Mouse (Mus musculus) lung, embryonic 16.5 days (tissue): ENCODE results near the gene Ap5z1. TPM values are rescaled to one million over a fixed set of nuclear protein-coding genes. Genes with fewer than 3 reads are reported as not detected.
A peak's percentile ranks its signal among the peaks of the same experiment; 100 is the strongest.

Experiments used
- ATAC-seq: fragments of 200-750 bp; cut with Nextera tagmentation; 2 replicates; pipeline ENCODE4 v1.8.0; 2017; ENCODE audit warnings: low read depth, mild to moderate bottlenecking, moderate library complexity
- H3K27ac ChIP-seq: fragments of 300-500 bp; sonication (generic); 2 replicates; pipeline ENCODE4 v1.5.1; 2014; ENCODE audit warnings: mild to moderate bottlenecking, control low read depth, low read length
- H3K27me3 ChIP-seq: fragments of 300-500 bp; sonication (generic); 2 replicates; pipeline ENCODE4 v1.6.1; 2014; ENCODE audit warnings: low read depth, low read length, mixed read lengths; ENCODE audit not compliant: control insufficient read depth, insufficient read depth
- H3K36me3 ChIP-seq: fragments of 300-500 bp; sonication (generic); 2 replicates; pipeline ENCODE4 v1.6.1; 2014; ENCODE audit warnings: low read length; ENCODE audit not compliant: control insufficient read depth, insufficient read depth
- H3K4me1 ChIP-seq: fragments of 300-500 bp; sonication (generic); replicated peaks from 2 replicates; pipeline ENCODE4 v1.6.1; 2014; ENCODE audit warnings: low read length, mixed read lengths; ENCODE audit not compliant: control insufficient read depth, insufficient read depth
- H3K4me2 ChIP-seq: fragments of 300-500 bp; sonication (generic); 2 replicates; pipeline ENCODE4 v1.6.1; 2014; ENCODE audit warnings: low read depth, low read length, control low read depth
- H3K4me3 ChIP-seq: fragments of 300-500 bp; sonication (generic); 2 replicates; pipeline ENCODE4 v1.5.1; 2014; ENCODE audit warnings: mild to moderate bottlenecking, low read length, control low read depth
- H3K9ac ChIP-seq: fragments of 300-500 bp; sonication (generic); 2 replicates; pipeline ENCODE4 v1.6.1; 2014; ENCODE audit warnings: low read length, control low read depth
- H3K9me3 ChIP-seq: fragments of 300-500 bp; sonication (generic); 2 replicates; pipeline ENCODE4 v1.6.1; 2016; ENCODE audit warnings: low read length; ENCODE audit not compliant: control insufficient read depth
- WGBS: fragments of 180-500 bp; shearing (Covaris S2); extraction: QIAGEN DNeasy Blood & Tissue Kit; methylation state at CpG from one replicate; pipeline ENCODE4 v1.1.7; 2014; 5-methylcytosine and 5-hydroxymethylcytosine counted together
- polyA plus RNA-seq: library from polyadenylated mRNA; unstranded; fragments of >200 nt; fragmentation: Nextera tagmentation; extraction: Ambion mirVana; gene quantifications from 2 replicates; pipeline ENCODE4 v1.2.1, GENCODE M21; 2015

Gene Ap5z1
- polyA plus RNA-seq, 1 experiment from 2014 or later: 10.3 TPM

DNA sequence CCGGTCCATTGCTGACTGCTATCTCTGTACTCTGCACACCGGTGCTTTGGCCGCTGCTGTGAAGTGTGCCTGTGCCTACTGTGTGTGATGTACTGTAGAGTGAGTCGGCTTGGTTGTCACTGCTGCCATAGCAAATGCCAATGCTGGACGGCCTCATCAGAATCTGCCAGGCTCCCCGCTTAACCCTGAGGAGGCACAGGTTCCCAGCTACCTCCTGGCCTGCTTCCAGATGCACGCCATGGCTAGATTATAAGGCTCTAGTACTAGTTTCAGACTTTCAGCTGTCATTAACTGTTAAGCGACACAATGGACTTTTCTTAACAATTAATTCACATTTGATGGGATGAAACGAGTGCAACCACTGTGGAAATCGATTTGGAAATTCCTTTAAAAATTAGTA lies 40.6 kb upstream of the Ap5z1 start:
- H3K4me2 ChIP-seq: no peak overlapping the region
- no peak overlapping the region for H3K9ac ChIP-seq
- no peak overlapping the region for H3K4me3 ChIP-seq
- H3K4me1 ChIP-seq: peaks cover 34% of the 10 kb centered on the region
- ATAC-seq: no peak
- 88% methylated on average over 10 of the region's 10 CpGs for WGBS
- H3K27ac ChIP-seq: no peak overlapping the region
- no peaks in the 10 kb centered on the region for H3K9me3 ChIP-seq
- H3K36me3 ChIP-seq: 0 out of 2 replicates have a peak, but pooled peaks cover 4% of the 10 kb centered on the region
- H3K27me3 ChIP-seq: no peaks in the 10 kb centered on the region

DNA sequence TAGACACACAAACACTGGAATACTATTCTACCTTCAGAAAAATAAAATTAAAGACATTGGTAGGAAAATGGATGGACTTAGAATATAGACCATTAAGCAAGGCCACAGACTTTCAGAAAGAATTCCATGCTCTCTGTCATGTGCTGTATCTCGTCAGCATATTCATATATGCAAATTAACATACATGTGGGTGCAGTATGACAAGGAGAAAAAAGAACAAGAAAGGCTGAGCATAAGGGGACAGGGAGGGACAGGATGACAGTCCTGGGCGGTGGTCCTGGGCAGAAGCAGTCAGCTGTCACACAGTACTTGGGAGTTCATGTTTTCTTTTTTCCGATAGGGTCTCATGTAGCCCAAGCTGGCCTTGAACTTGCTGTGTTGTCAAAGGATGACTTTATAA lies 40.0 kb upstream of the Ap5z1 start:
- H3K9ac ChIP-seq: no peak overlapping the region
- H3K4me3 ChIP-seq: no peak overlapping the region
- H3K4me1 ChIP-seq: peaks cover 34% of the 10 kb centered on the region
- no peaks in the 10 kb centered on the region for H3K27me3 ChIP-seq
- 0 out of 2 replicates have a peak, but pooled peaks cover 4% of the 10 kb centered on the region for H3K36me3 ChIP-seq
- H3K27ac ChIP-seq: no peak overlapping the region
- no peak for ATAC-seq
- no peak overlapping the region for H3K4me2 ChIP-seq
- WGBS: 65% methylated on average over 3 of the region's 3 CpGs
- no peaks in the 10 kb centered on the region for H3K9me3 ChIP-seq

DNA sequence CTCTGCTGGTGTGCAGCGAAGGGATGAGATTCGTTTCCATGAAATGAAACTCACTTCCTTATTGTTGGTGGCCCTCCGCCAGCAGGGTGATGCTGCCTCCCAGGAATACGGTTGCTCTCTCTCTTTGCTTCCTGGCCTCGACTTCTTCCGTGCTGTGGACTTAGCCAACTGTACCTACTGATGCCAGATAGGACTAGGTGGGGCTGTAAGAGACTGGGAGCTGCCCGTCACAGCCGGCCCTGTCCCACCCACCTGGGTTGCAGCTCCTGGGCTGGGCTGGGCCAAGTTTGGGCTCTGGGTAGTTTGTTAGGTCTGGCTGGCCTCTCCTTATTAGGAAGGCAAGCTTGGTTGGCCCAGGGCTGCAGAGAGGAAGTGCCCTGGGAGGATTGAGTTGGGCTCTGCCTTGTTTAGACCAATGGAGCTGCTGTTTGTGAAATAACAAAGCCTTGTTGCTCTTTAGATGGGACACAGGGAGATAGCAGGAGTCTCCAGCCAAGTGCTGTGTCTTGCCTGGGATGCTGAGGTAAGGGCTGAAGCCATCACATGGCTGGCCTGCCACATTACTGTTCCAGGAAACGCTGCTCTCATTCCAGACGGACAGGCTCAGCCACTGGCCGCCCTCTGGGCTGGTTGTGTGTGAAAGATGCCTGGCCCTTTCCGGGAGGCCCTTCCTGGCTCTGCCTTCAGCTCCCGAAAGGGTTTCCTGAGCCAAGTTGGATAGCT lies 39.0 kb upstream of the Ap5z1 start:
- H3K27me3 ChIP-seq: no peaks in the 10 kb centered on the region
- no peak overlapping the region for H3K4me3 ChIP-seq
- H3K9ac ChIP-seq: peak overlapping the region; percentile 33; the same call in 1 of the 2 replicates
- no peaks in the 10 kb centered on the region for H3K9me3 ChIP-seq
- ATAC-seq: peak; percentile 85
- WGBS: 23% methylated on average over 13 of the region's 13 CpGs
- H3K4me2 ChIP-seq: peak overlapping the region; percentile 32
- H3K4me1 ChIP-seq: peaks cover 34% of the 10 kb centered on the region
- 0 out of 2 replicates have a peak, but pooled peaks cover 4% of the 10 kb centered on the region for H3K36me3 ChIP-seq
- H3K27ac ChIP-seq: peak overlapping the region; percentile 93

DNA sequence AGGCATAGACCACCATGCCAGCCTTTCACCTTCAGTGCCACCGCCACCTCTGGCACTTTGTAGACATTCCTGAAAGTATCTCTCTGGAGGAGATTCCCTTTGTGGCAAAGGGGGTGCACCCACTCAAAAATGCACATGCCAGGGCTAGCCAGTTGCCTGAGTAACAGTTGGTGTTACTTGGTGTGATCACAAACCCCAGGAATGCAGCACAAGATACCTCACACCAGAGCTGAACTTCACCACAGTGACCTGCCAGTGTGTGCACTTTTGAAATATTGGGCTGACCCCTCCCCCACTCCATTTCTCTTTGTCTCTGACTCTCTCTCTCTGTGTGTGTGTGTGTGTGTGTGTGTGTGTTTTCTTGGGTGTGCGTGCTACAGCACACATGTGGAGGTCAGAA lies 37.3 kb upstream of the Ap5z1 start:
- H3K9me3 ChIP-seq: no peaks in the 10 kb centered on the region
- WGBS: 88% methylated on average over 2 of the region's 2 CpGs
- peaks cover 38% of the 10 kb centered on the region for H3K4me1 ChIP-seq
- no peak overlapping the region for H3K4me3 ChIP-seq
- no peak overlapping the region for H3K27ac ChIP-seq
- ATAC-seq: no peak
- no peak overlapping the region for H3K4me2 ChIP-seq
- no peaks in the 10 kb centered on the region for H3K27me3 ChIP-seq
- H3K9ac ChIP-seq: no peak overlapping the region
- H3K36me3 ChIP-seq: 0 out of 2 replicates have a peak, but pooled peaks cover 4% of the 10 kb centered on the region

DNA sequence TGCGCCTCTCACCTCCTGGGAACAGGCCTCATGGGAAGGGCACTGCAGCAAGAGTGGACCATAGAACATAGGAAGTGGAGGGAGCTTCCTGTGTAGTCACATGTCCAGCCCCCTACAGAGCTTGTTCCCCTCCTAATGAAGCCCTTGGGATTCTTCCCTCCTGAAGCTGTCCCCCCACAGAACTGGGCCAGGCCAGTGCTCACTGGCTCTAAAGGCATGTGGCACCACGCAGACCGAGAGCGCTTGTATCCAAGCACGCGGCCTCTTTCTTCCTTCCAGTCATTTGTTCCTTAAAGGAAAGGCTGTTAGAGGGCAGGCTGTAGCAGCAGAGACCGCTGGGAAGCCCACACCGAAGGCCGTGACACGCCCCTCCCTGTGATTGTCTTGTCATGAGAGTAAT lies 35.9 kb upstream of the Ap5z1 start:
- Histone ChIP-seq H3K9me3 (no peaks in the 10 kb centered on the region), H3K9ac (no peak overlapping the region), H3K27me3 (no peaks in the 10 kb centered on the region), H3K36me3 (no peaks in the 10 kb centered on the region), H3K27ac (peak overlapping the region; percentile 23; the same call in 1 of the 2 replicates), H3K4me1 (peaks cover 47% of the 10 kb centered on the region), H3K4me2 (no peak overlapping the region), H3K4me3 (no peak overlapping the region)
- ATAC-seq: no peak
- WGBS: 72% methylated on average over 10 of the region's 10 CpGs

DNA sequence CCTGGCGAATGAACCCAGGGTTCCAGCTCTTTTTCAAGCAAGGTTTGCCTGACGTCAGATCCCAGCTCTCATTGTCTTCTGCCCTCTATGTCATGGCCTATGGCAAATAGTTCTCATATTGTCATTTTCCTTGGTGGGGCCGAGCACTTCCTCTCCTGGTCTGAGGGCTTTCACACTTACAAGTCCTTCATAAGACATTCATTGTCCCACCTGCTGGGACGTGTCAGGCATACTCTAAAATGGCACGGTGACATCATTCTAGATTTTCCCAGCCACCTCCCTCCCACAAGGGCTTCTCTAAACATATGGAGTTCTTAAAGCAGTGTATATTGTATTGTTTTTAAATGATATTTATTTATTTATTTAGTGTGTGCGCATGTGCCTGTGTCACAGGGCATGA lies 35.1 kb upstream of the Ap5z1 start:
- 68% methylated on average over 6 of the region's 6 CpGs for WGBS
- Histone ChIP-seq H3K9ac (no peak overlapping the region), H3K27me3 (no peaks in the 10 kb centered on the region), H3K4me1 (peaks cover 52% of the 10 kb centered on the region), H3K9me3 (no peaks in the 10 kb centered on the region), H3K27ac (no peak overlapping the region), H3K4me2 (no peak overlapping the region), H3K4me3 (no peak overlapping the region), H3K36me3 (no peaks in the 10 kb centered on the region)
- ATAC-seq: no peak

DNA sequence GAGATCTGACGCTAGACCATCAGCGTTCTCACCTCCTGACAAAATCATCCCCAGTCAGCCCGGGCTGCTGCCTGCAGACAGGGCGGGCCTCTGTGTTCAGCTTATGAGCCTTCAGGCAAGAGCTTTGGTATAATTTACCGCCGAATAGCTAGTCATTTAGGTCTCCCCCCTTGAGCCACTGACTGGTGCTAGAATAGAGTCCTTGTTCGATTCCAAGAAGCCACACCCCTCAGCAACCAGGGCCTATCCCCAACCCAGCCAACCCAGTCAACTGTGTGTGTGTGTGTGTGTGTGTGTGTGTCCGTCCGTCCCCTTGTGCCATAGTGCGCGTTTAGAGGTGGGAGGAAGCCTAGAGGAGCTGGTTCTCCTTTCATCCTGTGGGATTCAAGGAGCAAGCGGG lies 32.7 kb upstream of the Ap5z1 start:
- peaks cover 31% of the 10 kb centered on the region for H3K4me1 ChIP-seq
- 73% methylated on average over 12 of the region's 12 CpGs for WGBS
- H3K36me3 ChIP-seq: peaks cover 9% of the 10 kb centered on the region
- H3K27me3 ChIP-seq: no peaks in the 10 kb centered on the region
- ATAC-seq: no peak
- no peak overlapping the region for H3K9ac ChIP-seq
- no peak overlapping the region for H3K27ac ChIP-seq
- no peak overlapping the region for H3K4me2 ChIP-seq
- no peak overlapping the region for H3K4me3 ChIP-seq
- no peaks in the 10 kb centered on the region for H3K9me3 ChIP-seq

DNA sequence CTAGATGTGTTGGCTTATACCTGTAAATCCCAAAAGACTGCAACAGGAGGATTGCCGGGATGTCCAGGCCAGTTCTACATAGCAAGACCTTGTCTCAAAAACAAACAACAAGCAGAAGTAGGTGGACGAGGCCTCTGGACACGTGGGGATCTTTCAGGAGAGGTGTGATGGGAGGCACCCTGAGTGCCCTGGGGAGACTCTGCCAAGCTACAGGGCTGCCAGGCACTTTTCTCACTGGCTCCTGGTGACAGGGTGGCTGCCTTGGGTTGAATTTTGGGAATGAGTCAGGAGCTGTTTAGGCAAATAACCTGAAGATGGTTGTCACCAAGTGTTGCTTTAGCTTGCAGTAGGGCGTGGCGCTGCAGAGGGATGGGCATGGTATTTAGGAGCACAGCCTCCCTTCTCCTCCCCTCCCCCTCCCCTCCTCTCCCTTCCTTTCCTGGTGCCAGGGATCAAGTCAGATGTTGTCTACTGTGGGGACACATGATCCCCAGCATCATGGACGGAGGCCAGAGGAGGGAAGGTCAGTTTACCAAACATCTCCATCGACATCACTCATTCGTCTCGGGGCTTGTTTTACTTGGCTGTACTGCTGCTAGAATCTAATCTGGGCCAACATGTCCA lies 31.8 kb upstream of the Ap5z1 start:
- Histone ChIP-seq H3K27ac (peak overlapping the region; percentile 20; the same call in 1 of the 2 replicates), H3K4me2 (no peak overlapping the region), H3K9me3 (no peaks in the 10 kb centered on the region), H3K9ac (no peak overlapping the region), H3K36me3 (peaks cover 12% of the 10 kb centered on the region), H3K4me3 (no peak overlapping the region), H3K4me1 (peaks cover 26% of the 10 kb centered on the region), H3K27me3 (no peaks in the 10 kb centered on the region)
- WGBS: 57% methylated on average over 9 of the region's 9 CpGs
- ATAC-seq: peak; percentile 47

DNA sequence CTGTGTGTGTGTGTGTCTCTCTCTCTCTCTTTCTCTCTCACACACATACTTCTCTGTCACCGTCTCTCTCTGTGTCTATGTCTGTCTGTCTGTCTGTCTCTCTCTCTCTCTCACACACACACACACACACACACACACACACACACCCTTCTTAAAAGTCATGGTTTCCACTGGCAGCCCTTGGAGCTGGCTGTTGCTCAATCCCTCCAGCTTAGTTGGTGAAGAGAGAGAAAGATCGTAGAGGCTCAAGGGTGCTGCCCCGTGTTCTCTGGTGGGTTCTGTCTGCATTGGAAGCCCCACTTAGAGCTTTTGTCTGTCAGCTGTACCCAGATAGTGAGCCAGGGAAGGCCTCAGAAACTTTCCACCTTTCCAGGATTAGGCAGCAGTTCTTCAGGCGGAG lies 31.0 kb upstream of the Ap5z1 start:
- Histone ChIP-seq H3K4me1 (peaks cover 18% of the 10 kb centered on the region), H3K27ac (0 out of 2 replicates have a peak overlapping the region, but pooled peaks have one; percentile 37)

More for the DNA sequence above, 31.0 kb upstream of the Ap5z1 start:
- WGBS: 75% methylated on average over 4 of the region's 4 CpGs
- no peak for ATAC-seq
- H3K36me3 ChIP-seq: peaks cover 12% of the 10 kb centered on the region
- H3K9me3 ChIP-seq: no peaks in the 10 kb centered on the region
- no peak overlapping the region for H3K9ac ChIP-seq
- H3K4me3 ChIP-seq: no peak overlapping the region
- no peak overlapping the region for H3K4me2 ChIP-seq
- no peaks in the 10 kb centered on the region for H3K27me3 ChIP-seq
